Mouse (Mus musculus) forebrain, embryonic 13.5 days (tissue): ENCODE measurements around the gene Psg22. TPM values are rescaled to one million over a fixed set of nuclear protein-coding genes. Genes with fewer than 3 reads are reported as not detected.
"Not testable (repeated sequence)": the region's sequence is repeated elsewhere in the genome, so short reads cannot be mapped to it uniquely, and the experiment has no call there.

Experiments
- ATAC-seq: fragments of 200-750 bp; cut with Nextera tagmentation; 2 replicates; pipeline ENCODE4 v1.8.0; 2017
- H3K27ac ChIP-seq: fragments of 300-500 bp; sonication (generic); 2 replicates; pipeline ENCODE4 v1.5.1; 2015; ENCODE audit warnings: inconsistent platforms, mild to moderate bottlenecking, moderate library complexity
- H3K27me3 ChIP-seq: fragments of 300-500 bp; sonication (generic); 2 replicates; pipeline ENCODE4 v1.6.1; 2015; ENCODE audit warnings: mild to moderate bottlenecking, inconsistent platforms
- H3K36me3 ChIP-seq: fragments of 300-500 bp; sonication (generic); 2 replicates; pipeline ENCODE4 v1.6.1; 2015; ENCODE audit warnings: mild to moderate bottlenecking, inconsistent platforms; ENCODE audit not compliant: poor library complexity, severe bottlenecking
- H3K4me1 ChIP-seq: fragments of 300-500 bp; sonication (generic); 2 replicates; pipeline ENCODE4 v1.6.1; 2015; ENCODE audit warnings: inconsistent platforms
- H3K4me2 ChIP-seq: fragments of 300-500 bp; sonication (generic); 2 replicates; pipeline ENCODE4 v1.6.1; 2015; ENCODE audit warnings: inconsistent platforms, mild to moderate bottlenecking, moderate library complexity
- H3K4me3 ChIP-seq: fragments of 300-500 bp; sonication (generic); 2 replicates; pipeline ENCODE4 v1.5.1; 2015; ENCODE audit warnings: mild to moderate bottlenecking, inconsistent platforms
- H3K9ac ChIP-seq: fragments of 300-500 bp; sonication (generic); 2 replicates; pipeline ENCODE4 v1.6.1; 2015; ENCODE audit warnings: mild to moderate bottlenecking, inconsistent platforms
- H3K9me3 ChIP-seq: fragments of 300-500 bp; sonication (generic); replicated peaks from 2 replicates; pipeline ENCODE4 v1.6.1; 2016; ENCODE audit warnings: inconsistent platforms
- WGBS: fragments of 180-500 bp; shearing (Covaris S2); methylation state at CpG from one replicate; pipeline ENCODE4 v1.1.7; 2015; 5-methylcytosine and 5-hydroxymethylcytosine counted together
- polyA plus RNA-seq: library from polyadenylated mRNA; unstranded; fragments of >200 nt; fragmentation: Nextera tagmentation; extraction: Ambion mirVana; gene quantifications from 2 replicates; pipeline ENCODE4 v1.2.1, GENCODE M21; 2015

Psg22 gene
- not detected in 2 replicates for polyA plus RNA-seq

- ATAC-seq: no peak
- no peaks in the 10 kb centered on the region for H3K36me3 ChIP-seq
- no peaks in the 10 kb centered on the region for H3K9me3 ChIP-seq
- H3K27me3 ChIP-seq: no peaks in the 10 kb centered on the region
- H3K4me3 ChIP-seq: no peak within 1 kb of the TSS
- 47% methylated on average over 2 of the region's 2 CpGs for WGBS
- no peak within 1 kb of the TSS for H3K4me2 ChIP-seq
- no peak within 1 kb of the TSS for H3K27ac ChIP-seq
- no peaks in the 10 kb centered on the region for H3K4me1 ChIP-seq
- no peak within 1 kb of the TSS for H3K9ac ChIP-seq
Observed at GRCm38 (mm10) chr7:18717790-18718189, at the start of gene Psg22. Gene Psg22 (plus strand): TSS chr7:18718090.

DNA sequence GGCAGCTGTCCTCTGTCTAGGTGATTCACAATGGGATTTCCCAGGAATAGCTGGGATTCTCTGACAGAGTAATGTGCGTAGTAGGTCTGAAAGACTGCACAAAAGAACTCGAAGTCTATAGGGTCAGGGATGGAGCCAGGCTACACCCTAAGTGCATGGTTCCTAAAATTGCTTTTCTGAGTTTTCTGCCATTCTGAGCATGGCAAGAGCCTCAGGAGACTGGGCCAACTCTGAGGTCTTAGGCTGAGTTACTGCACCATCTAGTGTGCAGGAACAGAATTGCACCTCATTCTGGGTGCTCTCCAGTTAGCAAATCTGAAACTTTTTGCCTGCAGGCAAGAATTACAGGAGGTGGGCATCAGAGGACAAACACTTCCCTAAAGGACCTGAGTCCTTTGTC, 38.1 kb upstream of the Psg22 start:
- Histone ChIP-seq H3K36me3 (no peaks in the 10 kb centered on the region), H3K4me1 (no peaks in the 10 kb centered on the region), H3K9ac (no peak overlapping the region), H3K9me3 (no peaks in the 10 kb centered on the region; the same call in 1 of the 2 replicates), H3K27me3 (no peaks in the 10 kb centered on the region), H3K4me3 (no peak overlapping the region), H3K4me2 (no peak overlapping the region), H3K27ac (no peak overlapping the region)
- 43% methylated on average over 2 of the region's 2 CpGs for WGBS
- no peak for ATAC-seq

DNA sequence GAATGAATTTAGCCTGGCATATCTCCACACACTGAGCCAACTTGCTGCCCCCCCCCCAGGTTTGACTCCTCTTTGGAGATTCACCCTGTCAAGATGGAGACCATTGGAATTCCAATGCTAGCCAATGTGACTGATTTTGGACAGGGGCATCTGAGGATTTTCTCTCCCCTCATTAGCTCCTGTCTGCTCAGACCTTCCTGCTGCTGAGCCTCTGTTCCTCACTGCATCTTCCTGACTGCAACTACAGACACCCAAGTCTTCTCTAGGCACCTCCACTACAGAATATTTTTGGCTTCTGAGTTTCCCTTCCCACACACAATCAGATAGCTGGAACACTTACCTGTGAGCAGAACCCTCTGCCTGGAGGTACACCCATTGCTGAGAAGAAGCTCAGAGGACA, 32.3 kb upstream of the Psg22 start:
- H3K36me3 ChIP-seq: no peaks in the 10 kb centered on the region
- no peak overlapping the region for H3K9ac ChIP-seq
- H3K4me1 ChIP-seq: no peaks in the 10 kb centered on the region
- H3K4me2 ChIP-seq: no peak overlapping the region
- no peak overlapping the region for H3K4me3 ChIP-seq
- ATAC-seq: no peak
- no peaks in the 10 kb centered on the region for H3K27me3 ChIP-seq
- H3K9me3 ChIP-seq: no peaks in the 10 kb centered on the region; the same call in 1 of the 2 replicates
- no peak overlapping the region for H3K27ac ChIP-seq

- ATAC-seq: no peak
- Histone ChIP-seq H3K9ac (no peak within 1 kb of the TSS), H3K9me3 (no peaks in the 10 kb centered on the region; the same call in 1 of the 2 replicates), H3K36me3 (no peaks in the 10 kb centered on the region), H3K27ac (no peak within 1 kb of the TSS), H3K4me1 (no peaks in the 10 kb centered on the region), H3K27me3 (no peaks in the 10 kb centered on the region), H3K4me2 (no peak within 1 kb of the TSS), H3K4me3 (no peak within 1 kb of the TSS)
- WGBS: 61% methylated on average over 2 of the region's 2 CpGs
Observed at GRCm38 (mm10) chr7:18686085-18686484, 31.8 kb upstream of the Psg22 start, which contains the start of gene Psg20. Gene Psg20 (minus strand): TSS chr7:18686185.

- 73% methylated on average over 4 of the region's 4 CpGs for WGBS
- not testable (repeated sequence) for H3K27ac ChIP-seq, H3K36me3 ChIP-seq, H3K4me3 ChIP-seq, H3K9me3 ChIP-seq, H3K4me1 ChIP-seq, H3K9ac ChIP-seq, H3K27me3 ChIP-seq, ATAC-seq, H3K4me2 ChIP-seq
Observed at GRCm38 (mm10) chr7:18710331-18710730, 7.6 kb upstream of the Psg22 start.

GRCm38 (mm10) chr7:18710846-18711245, 7.0 kb upstream of the Psg22 start:
- Histone ChIP-seq H3K4me3 (no peak overlapping the region), H3K9ac (no peak overlapping the region), H3K27me3 (no peaks in the 10 kb centered on the region), H3K27ac (no peak overlapping the region), H3K4me2 (no peak overlapping the region), H3K36me3 (no peaks in the 10 kb centered on the region), H3K9me3 (no peaks in the 10 kb centered on the region), H3K4me1 (no peaks in the 10 kb centered on the region)
- WGBS: 88% methylated on average over 1 of the region's 1 CpGs
- ATAC-seq: no peak

DNA sequence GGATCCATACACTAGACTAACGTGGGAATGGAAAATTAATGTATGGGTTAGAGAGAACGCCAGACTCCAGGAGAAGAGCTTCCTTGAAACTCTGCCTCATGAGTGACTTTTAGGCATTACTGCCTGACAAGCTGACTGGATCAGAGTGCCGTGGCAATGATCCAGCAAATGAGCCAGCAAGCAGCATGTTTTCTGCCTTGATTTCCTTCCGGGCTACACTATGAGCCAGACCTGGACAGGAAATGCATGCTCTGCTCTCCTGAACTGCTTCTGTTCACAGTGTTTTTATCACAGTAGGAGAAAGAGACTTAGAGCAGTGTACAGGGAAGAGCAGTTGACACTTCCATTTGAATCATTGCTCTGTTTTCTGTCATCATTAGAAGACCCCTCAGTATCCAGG, 2.3 kb upstream of the Psg22 start:
- 57% methylated on average over 4 of the region's 4 CpGs for WGBS
- H3K36me3 ChIP-seq: no peaks in the 10 kb centered on the region
- H3K27me3 ChIP-seq: no peaks in the 10 kb centered on the region
- H3K9ac ChIP-seq: no peak overlapping the region
- no peaks in the 10 kb centered on the region for H3K4me1 ChIP-seq
- H3K4me2 ChIP-seq: no peak overlapping the region
- no peak overlapping the region for H3K4me3 ChIP-seq
- ATAC-seq: no peak
- no peak overlapping the region for H3K27ac ChIP-seq
- H3K9me3 ChIP-seq: no peaks in the 10 kb centered on the region

DNA sequence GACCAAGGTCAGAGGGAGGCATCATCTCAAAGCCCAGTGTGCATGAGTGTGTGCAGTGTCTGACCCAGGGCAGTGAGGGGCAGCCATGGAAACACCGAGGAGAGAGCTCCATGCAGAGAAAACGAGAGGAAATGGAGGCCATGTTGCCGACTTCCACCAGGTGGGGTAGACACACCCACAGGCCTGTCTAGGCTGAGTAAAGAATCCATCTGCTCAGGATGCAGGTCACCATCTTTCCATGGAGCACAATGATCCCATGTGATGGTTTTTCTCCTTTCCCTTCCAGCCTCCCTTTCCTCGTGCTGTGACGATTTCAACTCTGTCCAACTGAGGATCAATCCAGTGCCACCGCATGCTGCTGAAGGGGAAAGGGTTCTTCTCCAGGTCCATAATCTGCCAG, 6.1 kb downstream of the Psg22 start:
- Histone ChIP-seq H3K36me3 (no peaks in the 10 kb centered on the region), H3K4me3 (no peak overlapping the region), H3K9me3 (no peaks in the 10 kb centered on the region), H3K27me3 (no peaks in the 10 kb centered on the region), H3K27ac (no peak overlapping the region), H3K4me2 (no peak overlapping the region), H3K4me1 (no peaks in the 10 kb centered on the region), H3K9ac (no peak overlapping the region)
- ATAC-seq: no peak
- 88% methylated on average over 6 of the region's 6 CpGs for WGBS

GRCm38 (mm10) chr7:18725931-18726330, 8.0 kb downstream of the Psg22 start:
- not testable (repeated sequence) for H3K4me2 ChIP-seq, H3K36me3 ChIP-seq, H3K4me3 ChIP-seq, ATAC-seq, H3K9me3 ChIP-seq, H3K4me1 ChIP-seq, H3K27ac ChIP-seq, H3K27me3 ChIP-seq, H3K9ac ChIP-seq

- no peak overlapping the region for H3K9ac ChIP-seq
- no peaks in the 10 kb centered on the region for H3K4me1 ChIP-seq
- H3K4me3 ChIP-seq: no peak overlapping the region
- no peaks in the 10 kb centered on the region for H3K9me3 ChIP-seq
- ATAC-seq: no peak
- 73% methylated on average over 1 of the region's 1 CpGs for WGBS
- no peaks in the 10 kb centered on the region for H3K27me3 ChIP-seq
- no peak overlapping the region for H3K27ac ChIP-seq
- no peaks in the 10 kb centered on the region for H3K36me3 ChIP-seq
- H3K4me2 ChIP-seq: no peak overlapping the region
Observed at GRCm38 (mm10) chr7:18728391-18728790, 10.5 kb downstream of the Psg22 start.

DNA sequence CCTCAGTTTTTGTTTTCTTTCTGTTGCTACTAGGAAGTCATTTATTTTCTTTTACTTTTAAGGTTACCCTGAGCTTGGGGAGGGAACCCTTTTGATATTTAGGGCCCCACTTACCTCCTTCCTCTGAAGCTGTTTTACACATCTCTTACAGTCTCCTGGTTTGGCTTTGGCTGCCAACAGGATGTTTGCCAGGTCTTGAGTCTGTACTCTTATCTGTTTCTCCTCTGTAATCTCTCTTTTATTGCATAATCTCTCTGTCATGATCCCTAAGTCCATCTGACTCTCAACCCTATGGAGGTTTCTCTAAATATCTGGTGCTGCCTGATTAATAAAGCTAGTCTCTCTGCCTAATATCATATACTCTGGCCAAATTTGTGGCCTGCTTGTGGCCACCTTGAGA, 15.2 kb downstream of the Psg22 start:
- no peak overlapping the region for H3K4me2 ChIP-seq

DNA sequence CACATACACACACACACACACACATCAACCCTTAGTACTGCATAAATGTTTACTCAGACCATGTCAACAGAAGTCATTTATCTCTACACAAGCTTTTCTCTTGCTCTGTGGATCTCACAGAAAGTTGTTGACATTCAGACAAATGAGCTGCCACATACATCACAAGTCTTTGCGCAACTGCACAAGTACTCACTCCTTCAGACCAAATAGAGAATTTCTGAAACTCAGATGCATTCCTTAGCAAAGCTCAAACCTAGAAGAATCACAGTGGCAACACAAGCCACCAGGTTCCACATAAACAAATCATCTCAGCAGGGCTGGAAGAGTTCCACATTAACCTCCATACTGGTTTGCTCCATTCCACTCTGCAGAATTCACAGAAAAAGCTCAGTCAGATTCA, 16.6 kb downstream of the Psg22 start:
- Histone ChIP-seq H3K4me1 (no peaks in the 10 kb centered on the region), H3K27ac (no peak overlapping the region), H3K4me2 (no peak overlapping the region), H3K36me3 (no peaks in the 10 kb centered on the region), H3K9ac (no peak overlapping the region), H3K4me3 (no peak overlapping the region), H3K27me3 (no peaks in the 10 kb centered on the region), H3K9me3 (no peaks in the 10 kb centered on the region)
- WGBS: 92% methylated on average over 1 of the region's 1 CpGs
- ATAC-seq: no peak

More for the DNA sequence above, 15.2 kb downstream of the Psg22 start:
- H3K9ac ChIP-seq: no peak overlapping the region
- ATAC-seq: no peak
- no peaks in the 10 kb centered on the region for H3K36me3 ChIP-seq
- no peak overlapping the region for H3K4me3 ChIP-seq
- H3K4me1 ChIP-seq: no peaks in the 10 kb centered on the region
- H3K27me3 ChIP-seq: no peaks in the 10 kb centered on the region
- H3K9me3 ChIP-seq: no peaks in the 10 kb centered on the region
- H3K27ac ChIP-seq: no peak overlapping the region

DNA sequence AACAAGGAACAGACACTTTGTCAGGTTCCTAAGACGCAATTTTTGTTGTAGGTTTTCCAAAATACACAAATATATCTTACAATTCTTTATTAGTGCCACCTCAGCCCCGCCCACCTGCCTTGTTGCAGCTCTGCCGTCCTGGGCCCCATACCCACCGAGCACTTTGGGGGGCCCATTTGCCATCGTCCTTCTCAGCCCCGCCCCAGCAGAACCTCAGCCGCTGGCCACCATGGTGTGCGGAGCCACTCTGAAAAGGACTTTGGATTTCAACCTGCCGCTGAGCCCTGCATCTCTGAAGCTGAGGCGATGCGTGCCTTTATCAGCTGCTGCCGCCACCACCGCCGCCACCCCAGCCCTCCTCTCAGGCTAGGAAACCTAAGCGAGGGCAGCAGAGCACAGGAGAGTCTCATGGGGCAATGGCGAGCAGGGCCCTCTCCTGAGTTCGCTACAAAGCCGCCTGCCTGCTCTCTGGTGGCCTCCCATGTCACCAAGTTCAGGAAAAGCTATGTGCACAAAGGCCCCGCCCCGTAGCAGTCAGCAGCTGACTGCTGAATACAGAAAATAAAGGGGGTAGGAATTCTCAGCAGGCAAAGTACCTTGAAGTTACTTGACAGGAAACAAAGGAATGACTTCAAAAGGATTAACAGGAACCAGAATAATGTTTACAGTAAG, 28.4 kb downstream of the Psg22 start:
- Histone ChIP-seq H3K9ac (peak overlapping the region; percentile 61), H3K4me3 (peak overlapping the region; percentile 26), H3K27me3 (peaks cover 20% of the 10 kb centered on the region), H3K36me3 (no peaks in the 10 kb centered on the region), H3K4me2 (peak overlapping the region; percentile 52), H3K27ac (peak overlapping the region; percentile 19; the same call in 1 of the 2 replicates), H3K4me1 (0 out of 2 replicates have a peak, but pooled peaks cover 3% of the 10 kb centered on the region), H3K9me3 (no peaks in the 10 kb centered on the region; the same call in 1 of the 2 replicates)
- 6% methylated on average over 20 of the region's 20 CpGs for WGBS
- no peak for ATAC-seq
